Mouse (Mus musculus): ENCODE measurements around the gene Mbd3. TPM values are rescaled to one million over a fixed set of nuclear protein-coding genes. Genes with fewer than 3 reads are reported as not detected.

Mbd3 gene
- total and polyA plus RNA-seq, 2 experiments from 2014 or later, result 50.4 to 175 TPM

- H3K9ac ChIP-seq (replicated peaks; ENCODE audit: low read length), result no peak overlapping the region
- WGBS, result 96% methylated on average over 3 of the region's 3 CpGs
- DNase-seq (ENCODE audit: low spot score) (no peak), ATAC-seq (no peak)
- H3K4me1 ChIP-seq (ENCODE audit: insufficient read depth, low read length), result no peaks in the 10 kb centered on the region
- H3K4me3 ChIP-seq (ENCODE audit: low read length), result no peak overlapping the region
- H3K9me3 ChIP-seq (ENCODE audit: low read length), result no peaks in the 10 kb centered on the region
- no peak overlapping the region for H3K4me2 ChIP-seq (ENCODE audit: low read depth, low read length)
- peak; percentile 23; the same call in 1 of the 2 replicates for TF ChIP-seq CTCF (IDR thresholded peaks at IDR 0.05; ENCODE audit: low read depth)
- peaks cover 60% of the 10 kb centered on the region for H3K36me3 ChIP-seq (ENCODE audit: insufficient read depth, low read length)
- H3K27ac ChIP-seq, result no peak overlapping the region
- H3K27me3 ChIP-seq (ENCODE audit: insufficient read depth, low read length), result no peaks in the 10 kb centered on the region
Observed at GRCm38 (mm10) chr10:80425041-80425440, 25.7 kb upstream of the Mbd3 start.

- Histone ChIP-seq H3K36me3 (ENCODE audit: insufficient read depth, low read length) (peaks cover 52% of the 10 kb centered on the region), H3K27ac (no peak overlapping the region)
- ATAC-seq, result no peak
Observed at GRCm38 (mm10) chr10:80423562-80423961, 24.2 kb upstream of the Mbd3 start.

GRCm38 (mm10) chr10:80421651-80422472 lies 22.5 kb upstream of the Mbd3 start:
- no peak overlapping the region for H3K4me2 ChIP-seq (ENCODE audit: low read depth, low read length)
- H3K9me3 ChIP-seq (ENCODE audit: low read length), result no peaks in the 10 kb centered on the region
- no peak overlapping the region for H3K9ac ChIP-seq (replicated peaks; ENCODE audit: low read length)
- H3K4me3 ChIP-seq (ENCODE audit: low read length), result no peak overlapping the region
- H3K27ac ChIP-seq, result no peak overlapping the region
- TF ChIP-seq CTCF (IDR thresholded peaks at IDR 0.05; ENCODE audit: low read depth), result no peak
- DNase-seq (ENCODE audit: low spot score) (no peak), ATAC-seq (no peak)
- H3K36me3 ChIP-seq (ENCODE audit: insufficient read depth, low read length), result peaks cover 56% of the 10 kb centered on the region
- no peaks in the 10 kb centered on the region for H3K27me3 ChIP-seq (ENCODE audit: insufficient read depth, low read length)
- H3K4me1 ChIP-seq (ENCODE audit: insufficient read depth, low read length), result 0 out of 2 replicates have a peak, but pooled peaks cover 10% of the 10 kb centered on the region
- 72% methylated on average over 9 of the region's 9 CpGs for WGBS

More at GRCm38 (mm10) chr10:80423562-80423961, 24.2 kb upstream of the Mbd3 start:
- no peak for TF ChIP-seq CTCF (IDR thresholded peaks at IDR 0.05; ENCODE audit: low read depth)
- Histone ChIP-seq H3K4me2 (ENCODE audit: low read depth, low read length) (no peak overlapping the region), H3K4me1 (ENCODE audit: insufficient read depth, low read length) (0 out of 2 replicates have a peak, but pooled peaks cover 10% of the 10 kb centered on the region), H3K27me3 (ENCODE audit: insufficient read depth, low read length) (no peaks in the 10 kb centered on the region), H3K9me3 (ENCODE audit: low read length) (no peaks in the 10 kb centered on the region), H3K4me3 (ENCODE audit: low read length) (no peak overlapping the region), H3K9ac (replicated peaks; ENCODE audit: low read length) (no peak overlapping the region)
- DNase-seq (ENCODE audit: low spot score), result no peak
- 63% methylated on average over 4 of the region's 4 CpGs for WGBS

- Histone ChIP-seq H3K9me3 (ENCODE audit: low read length) (no peaks in the 10 kb centered on the region), H3K36me3 (ENCODE audit: insufficient read depth, low read length) (peaks cover 56% of the 10 kb centered on the region), H3K27me3 (ENCODE audit: insufficient read depth, low read length) (no peaks in the 10 kb centered on the region), H3K4me1 (ENCODE audit: insufficient read depth, low read length) (0 out of 2 replicates have a peak, but pooled peaks cover 10% of the 10 kb centered on the region), H3K4me2 (ENCODE audit: low read depth, low read length) (no peak overlapping the region), H3K27ac (no peak overlapping the region), H3K9ac (replicated peaks; ENCODE audit: low read length) (no peak overlapping the region), H3K4me3 (ENCODE audit: low read length) (no peak overlapping the region)
- 96% methylated on average over 8 of the region's 8 CpGs for WGBS
- ATAC-seq, result no peak
- DNase-seq (ENCODE audit: low spot score), result no peak
- no peak for TF ChIP-seq CTCF (IDR thresholded peaks at IDR 0.05; ENCODE audit: low read depth)
Observed at GRCm38 (mm10) chr10:80421208-80421607, 21.9 kb upstream of the Mbd3 start.

- no peak overlapping the region for H3K27ac ChIP-seq
- 89% methylated on average over 10 of the region's 10 CpGs for WGBS
- no peak overlapping the region for H3K4me3 ChIP-seq (ENCODE audit: low read length)
- no peak for TF ChIP-seq CTCF (IDR thresholded peaks at IDR 0.05; ENCODE audit: low read depth)
- DNase-seq (ENCODE audit: low spot score) (no peak), ATAC-seq (no peak)
- peaks cover 55% of the 10 kb centered on the region for H3K36me3 ChIP-seq (ENCODE audit: insufficient read depth, low read length)
- H3K4me1 ChIP-seq (ENCODE audit: insufficient read depth, low read length), result 0 out of 2 replicates have a peak, but pooled peaks cover 10% of the 10 kb centered on the region
- no peaks in the 10 kb centered on the region for H3K9me3 ChIP-seq (ENCODE audit: low read length)
- H3K4me2 ChIP-seq (ENCODE audit: low read depth, low read length), result no peak overlapping the region
- no peaks in the 10 kb centered on the region for H3K27me3 ChIP-seq (ENCODE audit: insufficient read depth, low read length)
- no peak overlapping the region; the same call in 1 of the 2 replicates for H3K9ac ChIP-seq (replicated peaks; ENCODE audit: low read length)
Observed at GRCm38 (mm10) chr10:80420729-80421128, 21.4 kb upstream of the Mbd3 start.

- peak overlapping the region; percentile 49; the same call in 1 of the 2 replicates for H3K27ac ChIP-seq
- no peak for TF ChIP-seq CTCF (IDR thresholded peaks at IDR 0.05; ENCODE audit: low read depth)
- no peak overlapping the region for H3K9ac ChIP-seq (replicated peaks; ENCODE audit: low read length)
- H3K27me3 ChIP-seq (ENCODE audit: insufficient read depth, low read length), result no peaks in the 10 kb centered on the region
- 0 out of 2 replicates have a peak, but pooled peaks cover 10% of the 10 kb centered on the region for H3K4me1 ChIP-seq (ENCODE audit: insufficient read depth, low read length)
- no peak overlapping the region for H3K4me2 ChIP-seq (ENCODE audit: low read depth, low read length)
- 39% methylated on average over 8 of the region's 8 CpGs for WGBS
- ATAC-seq (no peak), DNase-seq (ENCODE audit: low spot score) (peak; percentile 38)
- peaks cover 55% of the 10 kb centered on the region for H3K36me3 ChIP-seq (ENCODE audit: insufficient read depth, low read length)
- H3K4me3 ChIP-seq (ENCODE audit: low read length), result no peak overlapping the region
- H3K9me3 ChIP-seq (ENCODE audit: low read length), result no peaks in the 10 kb centered on the region
Observed at GRCm38 (mm10) chr10:80419419-80419818, 20.1 kb upstream of the Mbd3 start.

- no peak for ATAC-seq
- H3K4me2 ChIP-seq (ENCODE audit: low read depth, low read length), result no peak overlapping the region
- WGBS, result 31% methylated on average over 3 of the region's 3 CpGs
- peak overlapping the region; percentile 49; the same call in 1 of the 2 replicates for H3K27ac ChIP-seq
- peaks cover 58% of the 10 kb centered on the region for H3K36me3 ChIP-seq (ENCODE audit: insufficient read depth, low read length)
- DNase-seq (ENCODE audit: low spot score), result peak; percentile 84
- no peak overlapping the region for H3K9ac ChIP-seq (replicated peaks; ENCODE audit: low read length)
- 0 out of 2 replicates have a peak, but pooled peaks cover 10% of the 10 kb centered on the region for H3K4me1 ChIP-seq (ENCODE audit: insufficient read depth, low read length)
- no peaks in the 10 kb centered on the region for H3K27me3 ChIP-seq (ENCODE audit: insufficient read depth, low read length)
- TF ChIP-seq CTCF (IDR thresholded peaks at IDR 0.05; ENCODE audit: low read depth), result no peak
- no peak overlapping the region for H3K4me3 ChIP-seq (ENCODE audit: low read length)
- H3K9me3 ChIP-seq (ENCODE audit: low read length), result no peaks in the 10 kb centered on the region
Observed at GRCm38 (mm10) chr10:80418311-80418710, 19.0 kb upstream of the Mbd3 start.
